Mouse (Mus musculus) gastrocnemius, postnatal 14 days (tissue): ENCODE results near the gene Mxd1. TPM values are rescaled to one million over a fixed set of nuclear protein-coding genes. Genes with fewer than 3 reads are reported as not detected.
A peak's percentile ranks its signal among the peaks of the same experiment; 100 is the strongest.

Experiments used
- DNase-seq: peaks from one replicate; pipeline ENCODE4 v3.0.0; 2021; ENCODE audit warnings: mixed read lengths
- intact Hi-C: fragments of 180-260 bp; cut with DNase I; formaldehyde crosslinking; loops from one replicate; pipeline ENCODE4 v1.15.1; 2025; ENCODE audit warnings: low total_unique reads
- total RNA-seq, 2 experiments: library from RNA; stranded (reverse); gene quantifications; 2 replicates each; pipeline ENCODE4 v1.2.3; 2021

Mxd1 gene
- total RNA-seq, 2 experiments from 2014 or later: 3.9 to 4.0 TPM

DNA sequence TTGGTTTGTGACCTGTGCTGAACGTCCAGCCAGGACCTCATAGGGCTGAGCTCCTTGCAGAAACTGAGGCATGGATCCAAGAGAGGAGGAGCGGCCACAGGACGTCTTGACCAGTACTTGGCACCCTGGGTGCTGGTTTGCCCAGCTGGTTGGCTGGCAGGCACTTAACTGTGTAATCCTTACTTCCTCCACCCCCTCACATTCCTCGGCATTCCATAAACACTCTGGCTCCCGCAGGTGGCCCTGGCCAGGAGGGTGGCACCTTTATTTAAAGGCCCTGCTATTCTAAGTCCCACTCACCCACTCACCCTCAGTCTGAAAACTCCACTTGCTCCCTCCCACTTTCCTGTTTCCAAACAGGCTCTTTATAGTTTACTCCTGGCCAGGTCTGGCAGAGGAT lies 58.2 kb downstream of the Mxd1 start:
- DNase-seq: no peak
- intact Hi-C loops: no loop called here

DNA sequence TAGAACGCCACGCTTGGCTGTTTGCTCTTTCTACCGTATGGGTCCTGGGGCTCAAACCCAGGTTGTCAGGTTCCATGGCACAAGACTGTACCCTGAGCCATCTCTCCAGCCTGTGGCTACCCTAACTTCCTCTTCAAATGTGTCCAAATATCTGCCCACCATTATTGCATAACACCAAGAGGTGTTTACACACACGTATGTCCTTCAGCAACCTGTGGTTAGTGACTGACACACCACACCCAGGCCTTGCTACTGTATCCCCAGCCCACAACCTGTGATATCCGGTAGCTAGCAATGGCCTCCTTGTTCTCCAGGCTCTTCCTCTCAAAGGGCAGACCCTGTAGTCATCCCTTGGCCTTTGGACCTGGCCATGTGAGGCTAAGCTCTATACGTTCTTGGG lies 59.7 kb downstream of the Mxd1 start:
- intact Hi-C loops: no loop called here
- no peak for DNase-seq

DNA sequence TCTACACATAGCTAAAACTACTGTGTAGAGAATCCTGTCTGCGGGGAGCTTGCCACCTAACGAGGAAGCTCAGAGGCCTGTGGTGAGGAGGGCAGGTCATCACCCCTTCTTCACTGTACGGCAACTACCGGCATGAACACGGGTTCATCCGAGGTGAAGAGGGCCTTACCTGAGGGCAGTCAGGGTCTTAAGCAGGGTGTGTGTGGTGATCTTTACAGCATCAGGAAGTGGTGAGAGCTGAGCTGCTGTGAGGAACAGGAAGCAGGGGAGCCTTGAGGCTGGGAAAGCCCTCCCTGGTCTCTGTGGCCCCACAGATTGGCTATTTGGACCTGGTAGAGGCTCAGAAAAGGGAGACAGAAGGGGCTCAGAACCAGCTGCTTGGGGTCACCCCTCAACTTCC lies 61.5 kb downstream of the Mxd1 start:
- no peak for DNase-seq
- intact Hi-C loops: no loop called here

DNA sequence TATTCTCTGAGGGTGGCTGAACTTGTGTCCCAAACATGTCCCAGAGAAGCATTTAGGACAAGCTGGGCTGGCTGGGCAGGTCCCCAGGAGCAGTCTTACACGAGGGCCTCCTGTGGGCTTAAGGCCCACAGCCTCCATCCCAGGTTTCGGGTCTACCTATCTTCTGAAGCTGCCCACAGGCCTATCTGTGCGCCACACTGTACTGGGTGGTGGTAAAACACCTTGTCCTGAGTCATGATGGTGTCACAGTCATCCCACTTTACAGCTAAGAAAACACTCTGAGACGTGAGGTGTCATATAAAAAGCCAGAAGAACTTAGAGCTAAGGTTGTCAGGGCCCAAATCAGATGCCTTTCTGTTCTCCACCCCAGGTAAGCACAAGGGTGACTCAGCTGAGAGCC lies 62.7 kb downstream of the Mxd1 start:
- intact Hi-C loops: no loop called here
- no peak for DNase-seq

DNA sequence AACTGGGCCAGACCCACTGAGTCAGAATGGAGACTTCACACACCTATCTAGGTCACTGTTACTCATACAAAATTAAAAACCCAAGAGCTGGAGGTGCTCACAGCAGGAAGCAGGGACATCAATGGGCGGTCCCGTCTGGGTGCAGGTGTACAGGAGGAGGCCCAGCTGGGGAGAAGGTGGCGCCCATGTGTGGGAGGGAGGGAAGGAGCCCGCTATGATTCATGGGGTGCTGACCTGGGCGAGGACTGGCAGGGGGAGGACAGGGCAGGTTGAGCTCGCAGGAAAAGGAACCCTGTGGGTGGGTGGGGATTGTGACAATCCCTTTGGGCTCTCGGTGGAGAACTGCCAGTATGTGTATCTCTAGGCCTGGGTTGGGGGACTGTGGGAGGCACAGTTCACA lies 63.7 kb downstream of the Mxd1 start:
- DNase-seq: no peak
- intact Hi-C loops: no loop called here

DNA sequence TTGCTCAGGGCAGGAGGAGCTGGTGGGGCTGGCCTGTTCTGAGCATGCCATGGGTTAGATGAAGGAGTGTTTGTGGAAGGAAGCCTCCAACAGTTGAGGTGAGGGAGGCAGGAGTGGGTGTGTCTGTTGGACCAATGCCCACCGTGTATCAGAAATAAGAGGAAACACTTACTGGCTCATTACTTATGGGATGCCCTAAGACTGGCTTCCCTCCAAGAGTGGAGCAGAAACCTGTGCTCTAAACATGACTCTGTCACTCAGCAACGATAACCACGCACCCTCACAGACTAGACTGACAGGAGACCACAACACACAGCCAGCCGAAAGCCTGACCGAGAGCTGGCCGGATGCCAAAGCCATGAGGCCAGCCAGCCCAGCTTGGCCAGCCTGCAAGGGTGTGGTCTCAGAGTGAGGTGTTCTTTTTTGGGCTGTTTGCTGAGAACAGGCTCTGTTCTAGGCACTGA lies 69.0 kb downstream of the Mxd1 start:
- intact Hi-C loops: no loop called here
- DNase-seq: peak; percentile 43

DNA sequence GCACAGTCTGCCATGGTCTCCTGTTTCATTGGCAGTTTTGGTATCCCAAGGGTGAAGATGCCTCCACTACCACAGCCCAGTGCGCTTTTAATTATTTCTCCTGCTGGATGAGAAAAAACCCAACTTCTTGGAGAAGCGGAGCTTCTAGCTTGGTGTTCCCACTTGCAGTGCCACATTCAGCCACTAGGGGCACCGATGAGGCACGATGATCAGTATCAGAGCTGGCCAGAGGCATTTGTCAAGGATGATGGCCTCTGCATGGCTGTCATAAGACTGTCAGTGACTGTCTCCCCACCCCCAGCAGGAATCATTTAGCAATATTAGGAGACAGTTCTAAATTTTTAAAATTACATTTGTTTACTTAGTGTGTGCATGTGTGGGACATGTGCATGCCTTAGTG lies 69.8 kb downstream of the Mxd1 start:
- intact Hi-C loops: no loop called here
- peak; percentile 85 for DNase-seq

DNA sequence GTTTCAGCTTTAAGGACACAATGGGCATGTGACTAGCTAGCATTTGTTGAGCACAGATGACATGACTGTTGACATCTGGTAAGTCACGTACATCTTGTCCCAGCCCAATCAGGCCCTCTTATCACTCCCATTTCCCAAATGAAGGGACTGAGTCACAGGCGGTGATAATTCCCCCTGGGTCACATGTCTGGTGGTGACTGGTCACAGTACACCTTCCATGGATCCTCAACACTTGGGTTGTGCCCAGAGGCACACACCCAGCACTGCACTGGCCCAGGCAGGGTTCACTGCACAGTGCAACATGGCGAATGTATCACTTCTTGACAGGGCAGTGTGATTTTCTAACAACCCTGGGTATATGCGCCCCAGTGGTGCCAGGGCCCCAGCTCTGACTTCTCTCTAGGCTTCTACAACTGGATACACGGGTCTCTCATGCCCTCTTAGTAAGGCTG lies 70.2 kb downstream of the Mxd1 start:
- intact Hi-C loops: no loop called here
- no peak for DNase-seq

Other genes starting within 250 kb of the Mxd1 start
- under 1 TPM in 1 of 2 experiments, not detected in 1; 0.47 TPM for gene Gm44790, start 242.5 kb downstream of the Mxd1 start, total RNA-seq
- gene C87436, start 230.8 kb downstream of the Mxd1 start, total RNA-seq: 1 to 10 TPM; 6.4 to 7.8 TPM
- 100 to 1,000 TPM; 128 to 164 TPM for gene Pcbp1, start 142.8 kb downstream of the Mxd1 start, total RNA-seq
- gene Asprv1, start 41.0 kb downstream of the Mxd1 start, total RNA-seq: under 1 TPM in 1 of 2 experiments, not detected in 1; 0.13 TPM
- gene Snrnp27, start 15.4 kb upstream of the Mxd1 start, total RNA-seq: 10 to 100 TPM; 67.5 to 78.2 TPM
- 1 to 10 TPM; 3.4 to 3.8 TPM for gene Gmcl1, start 64.2 kb upstream of the Mxd1 start, total RNA-seq
- 10 to 100 TPM; 20.4 to 23.1 TPM for gene Anxa4, start 124.4 kb upstream of the Mxd1 start, total RNA-seq
- 10 to 100 TPM; 27.8 to 30.8 TPM for gene Aak1, start 180.4 kb upstream of the Mxd1 start, total RNA-seq